Mouse (Mus musculus) cerebellum, adult 8-10 months (tissue): ENCODE measurements around the gene Adprhl1.

Experiments
- DNase-seq: peaks from one replicate; pipeline ENCODE4 v3.0.0; 2022

The Adprhl1 gene

DNA sequence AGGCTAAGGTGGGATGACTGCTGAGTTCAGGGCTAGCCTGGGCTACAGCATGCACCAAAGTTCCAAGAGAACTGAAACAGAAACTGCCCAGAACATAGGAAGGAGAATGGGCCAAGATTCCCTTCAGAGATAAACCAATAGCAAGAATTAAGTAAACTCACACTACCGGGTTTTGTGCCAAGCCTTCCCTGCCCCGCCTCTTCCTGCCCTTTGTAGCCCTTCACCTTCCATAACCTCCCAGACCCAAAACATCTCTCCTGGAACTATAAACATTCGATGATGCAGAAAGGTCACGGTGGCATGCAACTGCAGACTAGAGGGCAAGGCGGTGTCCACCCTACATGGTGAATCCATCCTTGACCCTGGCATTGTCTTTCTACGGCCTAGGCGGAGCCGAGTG is 63.7 kb downstream of the Adprhl1 start:
- no peak for DNase-seq

DNA sequence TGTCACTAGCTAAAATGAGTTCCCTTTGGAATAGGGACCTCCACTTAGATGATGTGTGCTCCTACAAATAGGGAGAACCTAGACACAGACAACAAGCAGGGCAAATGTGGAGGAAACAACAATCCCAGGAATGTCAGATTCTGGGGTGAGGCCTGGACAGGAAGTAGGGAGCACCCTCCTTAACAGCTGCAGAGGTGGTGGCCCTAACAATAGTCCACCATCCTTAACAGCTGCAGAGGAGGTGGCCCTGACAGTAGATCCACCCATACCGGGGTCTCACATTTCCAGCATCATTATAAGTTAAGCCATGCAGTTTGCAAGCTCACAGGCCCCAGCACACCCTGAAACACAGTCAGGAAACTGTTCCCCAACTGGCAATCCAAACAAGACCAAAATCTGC is 65.1 kb downstream of the Adprhl1 start:
- no peak for DNase-seq

DNA sequence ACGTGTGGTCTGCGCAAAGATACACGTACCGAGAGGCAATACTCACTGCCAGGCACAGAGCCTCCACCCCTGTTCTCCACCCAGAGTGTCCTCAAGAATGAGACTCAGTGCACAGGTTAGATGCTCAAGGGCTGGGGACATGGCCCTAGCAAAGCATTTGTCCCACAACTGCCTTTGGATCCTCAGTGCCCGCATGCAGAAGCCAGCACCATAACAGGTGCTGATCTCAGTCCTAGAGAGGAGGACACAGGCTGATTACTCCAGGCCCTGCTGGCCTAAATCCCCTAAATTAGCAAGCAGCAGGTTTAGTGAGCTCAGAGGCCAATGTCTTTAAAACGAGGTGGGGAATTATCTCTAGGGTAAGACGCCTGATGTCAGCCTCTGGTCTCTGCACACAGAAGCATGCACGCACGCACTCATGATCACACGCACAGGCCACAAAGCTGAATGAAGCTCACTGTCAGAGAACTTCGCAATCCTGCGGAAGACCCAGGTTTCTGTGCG is 65.9 kb downstream of the Adprhl1 start:
- DNase-seq, result no peak

DNA sequence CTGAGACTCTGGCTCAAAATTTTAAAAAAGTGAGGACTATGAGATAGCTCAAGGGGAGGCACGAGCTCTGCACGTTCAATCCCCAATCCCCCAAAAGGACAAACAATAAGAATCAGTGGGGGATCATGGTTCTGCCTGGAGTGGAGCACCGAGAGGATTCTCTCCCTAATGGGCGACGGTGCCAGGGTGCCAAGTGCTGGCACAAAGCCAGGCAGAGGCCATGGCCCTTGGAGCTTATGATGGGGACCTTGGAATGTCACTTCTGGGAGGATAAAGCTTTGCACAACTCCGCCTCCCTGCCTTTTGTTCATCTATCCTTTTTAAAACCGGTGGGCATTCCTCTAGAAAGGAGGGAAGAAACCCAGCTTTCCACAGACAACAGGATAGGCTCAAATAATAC is 66.3 kb downstream of the Adprhl1 start:
- DNase-seq, result no peak

DNA sequence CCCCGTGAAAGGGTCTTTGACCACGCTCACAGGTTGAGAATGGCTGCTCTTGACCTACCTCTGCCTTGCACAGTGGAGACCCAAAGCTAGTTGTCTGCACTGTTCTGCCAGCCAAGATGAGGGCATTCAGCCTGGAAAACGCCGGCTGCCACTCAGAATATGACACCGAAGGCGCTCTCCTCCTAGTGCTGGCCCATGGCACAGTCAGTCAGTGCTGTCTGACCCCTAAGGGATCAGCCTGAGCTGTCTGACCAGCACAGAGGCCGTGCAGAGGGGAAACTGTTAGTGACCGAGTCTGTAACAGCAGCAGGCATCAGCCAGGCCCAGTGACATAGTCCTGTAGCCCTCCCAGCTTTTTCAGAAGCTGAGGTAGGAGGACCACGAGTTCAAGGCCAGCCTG is 66.7 kb downstream of the Adprhl1 start:
- no peak for DNase-seq

DNA sequence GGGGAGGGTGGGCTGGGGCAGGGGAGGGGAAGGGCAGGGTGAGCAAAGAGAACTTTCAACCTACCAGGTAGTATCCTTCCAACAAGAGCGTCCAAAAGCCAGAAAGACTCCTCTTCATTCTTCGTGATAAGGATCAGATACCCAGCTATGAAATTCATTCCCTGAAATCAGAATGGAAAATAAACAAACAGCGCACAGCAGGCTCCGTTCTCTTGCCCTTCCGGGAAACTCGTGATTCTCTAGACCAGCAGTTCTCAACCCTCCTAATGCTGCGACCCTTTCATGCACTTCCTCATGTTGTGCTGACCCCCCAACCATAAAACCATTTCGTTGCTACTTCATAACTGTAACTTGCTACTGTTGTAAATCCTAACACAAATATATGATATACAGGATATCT is 67.1 kb downstream of the Adprhl1 start:
- no peak for DNase-seq

DNA sequence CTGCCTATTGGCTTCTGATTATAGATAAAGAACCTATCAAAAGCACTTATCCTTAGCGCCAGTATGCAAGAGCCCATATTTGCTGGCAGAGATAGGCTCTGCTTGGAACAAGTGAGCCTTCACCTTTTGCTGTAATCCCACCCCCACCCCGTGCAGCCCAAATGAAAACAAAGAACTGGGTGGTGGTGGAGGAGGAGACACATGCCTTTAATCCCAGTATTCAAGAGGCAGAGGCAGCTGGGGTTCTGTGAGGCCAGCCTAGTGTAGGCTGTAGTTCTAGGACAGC is 72.3 kb downstream of the Adprhl1 start:
- DNase-seq, result no peak

DNA sequence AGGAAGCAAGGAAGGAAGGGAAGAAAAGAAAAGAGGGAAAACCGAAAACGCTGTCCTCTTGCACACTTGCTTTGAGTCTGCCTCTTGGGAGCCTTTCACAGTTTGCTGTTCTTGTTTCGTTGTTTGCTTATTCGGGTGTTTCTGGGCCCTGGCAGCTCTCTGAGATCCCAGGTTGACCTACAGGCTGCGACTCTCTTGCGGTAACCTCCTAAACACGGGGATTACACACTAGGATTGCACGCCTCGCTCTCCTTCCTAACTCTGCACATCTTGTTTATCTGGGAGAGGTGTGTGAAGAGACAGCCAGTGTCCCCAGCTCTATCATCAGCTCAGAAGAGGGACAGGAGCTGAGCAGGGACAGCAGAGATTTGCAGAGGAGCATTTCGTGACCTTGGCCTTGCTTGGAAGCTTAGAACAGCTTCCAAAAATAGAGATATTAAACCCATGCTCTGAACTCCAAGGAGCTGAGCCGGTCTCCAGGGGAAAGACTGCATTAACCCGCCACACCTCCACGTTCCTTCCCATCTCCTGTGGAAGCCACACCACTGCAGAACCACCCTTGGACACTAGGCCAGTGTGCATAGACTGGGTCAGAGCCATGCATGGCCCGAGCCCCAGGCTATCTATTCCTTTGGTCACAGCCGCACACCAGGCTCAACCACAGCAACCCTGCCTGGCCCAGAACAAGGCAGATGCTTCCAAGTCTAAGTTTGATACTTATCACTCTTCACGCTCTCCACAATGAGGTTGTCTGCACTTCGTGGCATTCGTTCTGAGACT is 72.9 kb downstream of the Adprhl1 start:
- no peak for DNase-seq

DNA sequence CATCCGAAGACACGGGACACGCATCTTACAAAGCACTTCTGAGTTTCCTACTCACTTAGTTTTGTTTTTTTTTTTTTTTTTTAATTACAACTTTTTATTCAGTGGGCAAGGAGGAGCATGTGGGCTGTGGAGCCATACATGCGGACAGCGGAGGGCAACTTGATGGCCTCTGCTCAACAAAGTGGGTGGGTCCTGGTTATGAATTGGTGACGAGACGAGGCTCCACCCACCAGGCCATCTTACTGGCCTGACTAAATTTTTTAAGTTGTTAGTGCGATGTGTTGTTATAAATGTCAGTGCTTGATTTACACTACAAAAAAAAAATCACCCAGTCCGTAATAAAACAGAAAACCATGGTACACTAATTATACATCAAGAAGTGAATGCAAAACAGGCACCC is 73.6 kb downstream of the Adprhl1 start:
- no peak for DNase-seq

DNA sequence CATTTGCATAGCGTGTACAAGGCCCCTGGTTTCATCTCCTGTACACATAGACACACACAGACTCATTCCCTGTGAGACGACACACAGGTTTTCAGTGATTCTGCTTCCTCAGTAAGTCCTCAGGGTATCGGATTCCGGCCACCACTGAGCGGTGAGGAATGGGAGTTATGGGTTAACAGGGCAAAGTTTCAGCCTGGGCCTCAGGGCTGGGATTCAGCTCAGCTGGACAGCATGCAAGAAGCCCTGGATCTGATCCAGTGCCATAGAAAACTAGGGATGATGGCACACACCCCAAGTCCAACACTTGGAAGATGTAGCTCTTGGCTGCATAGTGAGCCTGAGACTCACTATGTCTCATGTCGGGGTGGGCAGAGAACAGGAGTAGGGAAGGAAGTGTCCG is 74.0 kb downstream of the Adprhl1 start:
- no peak for DNase-seq

DNA sequence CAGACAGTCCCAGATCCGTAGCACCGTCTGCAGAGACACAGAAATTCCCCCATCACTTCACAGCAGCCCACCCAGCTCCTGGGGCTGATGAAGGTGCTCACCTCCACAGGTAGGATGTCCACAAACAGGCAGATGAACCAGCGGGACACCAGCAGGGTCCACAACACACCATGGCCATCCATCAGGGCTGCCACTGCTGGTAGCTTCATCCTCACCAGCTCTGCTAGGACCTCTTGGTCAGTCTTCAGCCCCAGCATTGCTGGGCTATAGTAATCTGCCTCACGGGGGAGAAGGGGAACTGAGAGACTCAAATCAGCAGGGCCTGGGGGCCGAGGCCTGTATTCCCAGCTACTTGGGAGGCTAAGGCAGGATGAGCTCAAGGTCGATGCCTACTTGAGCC is 74.5 kb downstream of the Adprhl1 start:
- no peak for DNase-seq

DNA sequence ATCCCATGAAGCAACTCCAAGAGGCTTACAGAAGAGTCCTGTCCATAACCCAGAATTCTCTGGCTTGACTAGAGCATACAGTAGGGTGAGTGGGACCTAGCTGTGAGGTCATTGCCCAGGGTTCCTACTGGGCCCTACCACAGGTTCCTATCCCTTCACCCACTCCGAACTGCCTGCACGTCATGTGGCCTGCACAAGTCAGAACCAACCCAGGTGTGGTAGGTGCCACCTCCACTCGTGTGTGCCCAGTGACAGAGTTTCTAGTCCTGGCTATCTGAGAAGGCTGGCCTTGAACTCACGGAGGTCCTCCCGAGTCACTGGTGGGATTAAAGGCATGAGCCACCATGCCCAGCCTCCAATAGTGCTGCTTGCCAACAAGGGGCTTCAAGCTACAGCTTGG is 75.8 kb downstream of the Adprhl1 start:
- no peak for DNase-seq

DNA sequence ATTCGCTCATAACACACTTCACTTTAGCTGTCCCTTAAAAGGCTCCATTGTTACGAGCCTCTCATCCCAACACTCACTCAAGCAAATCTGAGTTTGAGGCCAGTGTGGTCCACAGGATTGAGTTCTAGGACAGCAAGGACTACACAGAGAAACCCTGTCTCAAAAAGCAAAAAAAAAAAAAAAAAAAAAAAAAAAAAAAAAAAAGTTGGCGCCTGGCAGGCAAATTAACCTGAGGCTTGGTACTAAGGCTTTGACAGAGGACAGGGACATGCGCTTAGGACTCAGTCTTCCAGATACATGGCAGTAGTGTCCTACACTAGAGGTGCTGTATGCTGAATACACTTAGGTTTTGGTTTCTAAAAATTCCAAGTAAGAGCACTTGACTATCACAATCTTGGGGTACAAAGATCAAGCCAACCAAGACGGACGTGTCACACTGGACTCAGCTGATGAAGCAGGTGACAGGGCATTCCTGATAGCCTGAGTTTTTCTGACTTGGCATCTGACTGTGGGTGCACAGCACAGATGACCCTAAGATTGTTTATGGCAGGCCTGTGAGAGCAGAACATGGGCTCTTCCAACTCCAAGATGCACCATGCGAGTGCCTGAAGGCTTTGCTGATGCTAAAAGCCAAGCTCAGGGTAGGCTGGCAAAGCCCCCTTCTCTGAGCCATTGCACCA is 76.6 kb downstream of the Adprhl1 start:
- DNase-seq, result no peak

DNA sequence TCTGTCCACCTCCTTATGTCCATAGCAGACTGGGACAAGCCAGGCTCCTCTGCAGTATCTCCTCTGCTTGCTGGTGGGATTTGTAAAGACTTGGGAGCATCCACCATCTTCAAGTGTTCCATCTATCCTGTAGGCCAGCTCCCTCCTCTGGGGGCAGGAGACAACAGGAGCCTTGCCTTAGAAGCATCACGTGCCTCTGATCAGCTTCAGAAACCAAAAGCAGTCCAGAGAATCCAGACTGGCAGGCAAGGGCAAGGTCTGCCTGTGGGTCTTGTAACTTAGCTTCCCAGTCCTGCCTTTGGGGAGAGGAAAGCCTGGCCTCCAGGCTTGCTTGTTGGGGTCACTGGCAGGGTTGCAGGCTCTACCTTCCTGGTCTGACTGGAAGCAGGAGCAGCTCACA is 78.3 kb downstream of the Adprhl1 start:
- no peak for DNase-seq

DNA sequence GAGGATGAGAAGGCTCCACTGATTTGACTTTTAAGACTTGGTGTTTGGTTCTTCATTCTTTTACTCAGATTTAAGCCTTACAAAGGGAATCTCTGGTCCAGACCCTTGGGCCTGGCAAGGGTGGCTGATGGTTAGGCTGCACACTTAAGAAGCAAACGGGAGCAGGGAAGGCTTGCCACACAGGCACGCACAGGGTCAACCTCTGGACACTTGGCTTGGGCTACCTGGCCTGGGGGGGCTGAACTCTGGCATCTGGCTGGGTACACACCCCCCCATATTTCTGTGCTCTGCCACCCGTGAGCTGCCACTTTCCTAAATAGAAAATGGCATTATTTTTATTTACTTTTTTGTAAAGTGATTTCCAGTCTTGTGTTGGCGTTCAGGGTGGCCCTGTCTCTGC is 79.2 kb downstream of the Adprhl1 start:
- DNase-seq, result no peak

DNA sequence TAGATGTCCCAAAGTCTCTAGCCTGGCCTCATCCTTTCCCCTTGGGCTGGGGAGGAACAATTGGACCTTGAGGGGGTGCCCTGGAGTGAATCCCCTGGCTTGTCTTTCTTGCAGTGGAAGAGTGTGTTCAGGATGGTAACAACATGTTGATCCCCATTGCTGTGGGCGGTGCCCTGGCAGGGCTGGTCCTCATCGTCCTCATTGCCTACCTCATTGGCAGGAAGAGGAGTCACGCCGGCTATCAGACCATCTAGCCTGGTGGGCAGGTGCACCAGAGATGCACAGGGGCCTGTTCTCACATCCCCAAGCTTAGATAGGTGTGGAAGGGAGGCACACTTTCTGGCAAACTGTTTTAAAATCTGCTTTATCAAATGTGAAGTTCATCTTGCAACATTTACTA is 79.7 kb downstream of the Adprhl1 start:
- DNase-seq, result no peak
